Mouse (Mus musculus) gastrocnemius, postnatal 14 days (tissue): ENCODE results near the gene Aurkb. TPM values are rescaled to one million over a fixed set of nuclear protein-coding genes. Genes with fewer than 3 reads are reported as not detected.

Experiments
- DNase-seq: peaks from one replicate; pipeline ENCODE4 v3.0.0; 2021; ENCODE audit warnings: mixed read lengths
- intact Hi-C: fragments of 180-260 bp; cut with DNase I; formaldehyde crosslinking; loops from one replicate; pipeline ENCODE4 v1.15.1; 2025; ENCODE audit warnings: low total_unique reads
- total RNA-seq, 2 experiments: library from RNA; stranded (reverse); gene quantifications; 2 replicates each; pipeline ENCODE4 v1.2.3; 2021

Aurkb gene
- total RNA-seq, 2 experiments from 2014 or later = 4.2 to 4.4 TPM

- intact Hi-C loops = no loop called here
- DNase-seq = no peak
Measured at GRCm38 (mm10) chr11:69074776-69075069, 29.3 kb downstream of the Aurkb start.

GRCm38 (mm10) chr11:69075764-69076479 lies 30.5 kb downstream of the Aurkb start:
- no peak for DNase-seq
- intact Hi-C loops = no loop called here

- intact Hi-C loops = no loop called here
- no peak for DNase-seq
Measured at GRCm38 (mm10) chr11:69076572-69076971, 31.1 kb downstream of the Aurkb start.

- DNase-seq = no peak
- intact Hi-C loops = no loop called here
Measured at GRCm38 (mm10) chr11:69077316-69077715, 31.9 kb downstream of the Aurkb start.

GRCm38 (mm10) chr11:69078041-69078440 lies 32.6 kb downstream of the Aurkb start:
- no peak for DNase-seq
- intact Hi-C loops = no loop called here

GRCm38 (mm10) chr11:69078805-69079438 lies 33.5 kb downstream of the Aurkb start:
- intact Hi-C loops = no loop called here
- DNase-seq = peak; percentile 31

GRCm38 (mm10) chr11:69080102-69080854 lies 34.8 kb downstream of the Aurkb start:
- intact Hi-C loops = no loop called here
- no peak for DNase-seq

- DNase-seq = no peak
- intact Hi-C loops = no loop called here
Measured at GRCm38 (mm10) chr11:69080855-69081222, 35.4 kb downstream of the Aurkb start.

- no peak for DNase-seq
- intact Hi-C loops = no loop called here
Measured at GRCm38 (mm10) chr11:69081613-69082012, 36.2 kb downstream of the Aurkb start.

- no peak for DNase-seq
- intact Hi-C loops = no loop called here
Measured at GRCm38 (mm10) chr11:69085608-69086007, 40.2 kb downstream of the Aurkb start.

- DNase-seq = no peak
- intact Hi-C loops = no loop called here
Measured at GRCm38 (mm10) chr11:69086390-69086789, 40.9 kb downstream of the Aurkb start.

- intact Hi-C loops = no loop called here
- no peak for DNase-seq
Measured at GRCm38 (mm10) chr11:69087082-69087481, 41.6 kb downstream of the Aurkb start.

- intact Hi-C loops = no loop called here
- DNase-seq = no peak
Measured at GRCm38 (mm10) chr11:69087597-69087996, 42.1 kb downstream of the Aurkb start.

GRCm38 (mm10) chr11:69088103-69088855 lies 42.8 kb downstream of the Aurkb start, which contains the start of gene Vamp2:
TSS of gene Vamp2 (plus strand) at chr11:69088490.
- DNase-seq = peak; percentile 92
- intact Hi-C loops = no loop called here

GRCm38 (mm10) chr11:69088856-69089615 lies 43.6 kb downstream of the Aurkb start:
- intact Hi-C loops = no loop called here
- DNase-seq = no peak

- no peak for DNase-seq
- intact Hi-C loops = no loop called here
Measured at GRCm38 (mm10) chr11:69089616-69090290, 44.3 kb downstream of the Aurkb start.

GRCm38 (mm10) chr11:69090367-69090766 lies 44.9 kb downstream of the Aurkb start:
- intact Hi-C loops = no loop called here
- DNase-seq = no peak

- DNase-seq = no peak
- intact Hi-C loops = no loop called here
Measured at GRCm38 (mm10) chr11:69091566-69092385, 46.3 kb downstream of the Aurkb start.
